Mouse (Mus musculus): ENCODE measurements around the gene Gm20815. TPM values are rescaled to one million over a fixed set of nuclear protein-coding genes. Genes with fewer than 3 reads are reported as not detected.
"Not testable (repeated sequence)": the region's sequence is repeated elsewhere in the genome, so short reads cannot be mapped to it uniquely, and the experiment has no call there.

The Gm20815 gene
- polyA plus RNA-seq (2015; fragmentation: Nextera tagmentation; extraction: Ambion mirVana), result not detected in 2 replicates

GRCm38 (mm10) chrY:8835069-8835468, at the start of gene Gm20815:
Gene Gm20815, minus strand, starts transcription at chrY:8835169.
- H3K4me2 ChIP-seq (ENCODE audit: low read length); H3K27me3 ChIP-seq (replicated peaks; ENCODE audit: control insufficient read depth, insufficient read depth, low read length); H3K4me1 ChIP-seq (ENCODE audit: control insufficient read depth, insufficient read depth, low read depth, low read length); H3K9ac ChIP-seq (ENCODE audit: low read depth, low read length); ATAC-seq; H3K9me3 ChIP-seq (ENCODE audit: control insufficient read depth, low read length); H3K36me3 ChIP-seq (ENCODE audit: control insufficient read depth, insufficient read depth, low read length); H3K27ac ChIP-seq (ENCODE audit: low read depth, low read length); H3K4me3 ChIP-seq (ENCODE audit: low read length): not testable (repeated sequence)
- no CpG with 5 or more reads among the region's 4 CpGs for WGBS

Data from hindbrain, embryonic 16.5 days (tissue).